Comparison of ENCODE assay signal across 23 mouse cellular contexts in the genomic region with DNA sequence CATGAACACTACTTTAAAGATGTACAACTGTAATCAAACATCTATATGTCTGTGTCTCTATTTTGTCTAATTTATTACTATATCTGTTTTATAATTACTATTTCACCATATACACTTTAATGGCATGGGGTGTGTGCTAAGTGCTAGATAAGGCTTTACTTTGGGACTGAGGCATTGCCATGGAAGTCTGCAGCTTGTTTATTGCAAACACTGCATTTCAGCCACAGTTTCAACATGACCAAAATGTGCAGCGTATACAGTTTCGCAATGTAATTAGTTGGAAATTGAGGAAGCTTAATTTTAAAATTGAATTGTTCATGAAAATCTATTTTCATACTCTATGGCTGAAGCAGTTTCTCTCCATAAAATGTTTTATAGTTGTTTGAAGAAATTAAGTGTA.
A peak's percentile ranks its signal among the peaks of the same experiment; 100 is the strongest.
DNase-seq lines count a peak whose midpoint lies in the region; ATAC-seq and TF ChIP-seq lines count a peak whose summit lies in the region.
"Had no signal": no experiment of that assay in that cellular context is flagged by ENCODE, and none has a peak within 500 bp of the region (broad histone marks: within the 10 kb centered on the region; RNA-seq: fewer than 3 reads in every experiment).

No protein-coding gene starts in this region.

- no peak for TF ChIP-seq CTCF in forebrain, postnatal 0 days (IDR thresholded peaks at IDR 0.05; ENCODE audit: low read depth)

- H3K9ac ChIP-seq in lung, embryonic 16.5 days (ENCODE audit: low read length), result no peak overlapping the region
- H3K9ac ChIP-seq in forebrain, postnatal 0 days, result no peak overlapping the region
- H3K9ac ChIP-seq: hindbrain, embryonic 13.5 days had no signal

- no peaks in the 10 kb centered on the region for H3K27me3 ChIP-seq in lung, embryonic 16.5 days (ENCODE audit: control insufficient read depth, insufficient read depth, low read depth, low read length)
- no peaks in the 10 kb centered on the region for H3K27me3 ChIP-seq in forebrain, postnatal 0 days (ENCODE audit: insufficient read depth, low read length)
- H3K27me3 ChIP-seq: hindbrain, embryonic 13.5 days had no signal

- DNase-seq in heart, adult 8-10 months (ENCODE audit: low spot score), result peak; percentile 2
- DNase-seq in heart, postnatal 14 days, result no peak
- no peak for DNase-seq in lung, adult 18-20 months
- no peak for DNase-seq in forebrain, postnatal 0 days
- DNase-seq: adrenal gland, adult 8-10 months; adrenal gland, postnatal 25 days; cerebellum, adult 11-12 months; cerebellum, adult 8-10 months; cerebellum, postnatal 10 days; cerebellum, postnatal 36 days; gastrocnemius, postnatal 25 days; heart, adult 2 months; heart, postnatal 36 days had no signal

- no peaks in the 10 kb centered on the region for H3K9me3 ChIP-seq in lung, embryonic 16.5 days (ENCODE audit: control insufficient read depth, low read length)
- no peaks in the 10 kb centered on the region for H3K9me3 ChIP-seq in forebrain, postnatal 0 days (ENCODE audit: low read length)
- H3K9me3 ChIP-seq: hindbrain, embryonic 10.5 days; hindbrain, embryonic 13.5 days had no signal

- H3K36me3 ChIP-seq in lung, embryonic 16.5 days (ENCODE audit: control insufficient read depth, insufficient read depth, low read length), result no peaks in the 10 kb centered on the region
- no peaks in the 10 kb centered on the region for H3K36me3 ChIP-seq in forebrain, postnatal 0 days (ENCODE audit: insufficient read depth)
- H3K36me3 ChIP-seq: hindbrain, embryonic 10.5 days had no signal

- H3K4me1 ChIP-seq in lung, embryonic 16.5 days (replicated peaks; ENCODE audit: control insufficient read depth, insufficient read depth, low read length), result no peaks in the 10 kb centered on the region
- H3K4me1 ChIP-seq in forebrain, postnatal 0 days (ENCODE audit: insufficient read depth), result no peaks in the 10 kb centered on the region
- H3K4me1 ChIP-seq: hindbrain, embryonic 10.5 days; hindbrain, embryonic 13.5 days had no signal

- no peak overlapping the region for H3K4me2 ChIP-seq in lung, embryonic 16.5 days (ENCODE audit: low read depth, low read length)
- H3K4me2 ChIP-seq in forebrain, postnatal 0 days (ENCODE audit: low read depth), result no peak overlapping the region
- H3K4me2 ChIP-seq: heart, embryonic 11.5 days; hindbrain, embryonic 13.5 days had no signal

- H3K27ac ChIP-seq in lung, embryonic 16.5 days (ENCODE audit: low read length), result no peak overlapping the region
- H3K27ac ChIP-seq in forebrain, postnatal 0 days (ENCODE audit: low read depth, low read length), result no peak overlapping the region
- H3K27ac ChIP-seq: heart, adult 2 months; hindbrain, embryonic 10.5 days; hindbrain, embryonic 13.5 days had no signal

- WGBS in lung, embryonic 16.5 days, result 87% methylated on average over 2 of the region's 2 CpGs
- WGBS in forebrain, postnatal 0 days, result 91% methylated on average over 2 of the region's 2 CpGs

- peak; percentile 28; the same call in 1 of the 2 replicates for ATAC-seq in lung, embryonic 16.5 days (ENCODE audit: low read depth)
- peak; percentile 90 for ATAC-seq in common myeloid progenitor, adult 5-6 weeks (replicated peaks; ENCODE audit: low read depth, poor library complexity, severe bottlenecking)
- ATAC-seq in megakaryocyte, adult 5-6 weeks (ENCODE audit: poor library complexity, severe bottlenecking), result peak; percentile 92
- ATAC-seq in forebrain, postnatal 0 days, result no peak
- ATAC-seq in erythroid progenitor cell, adult 5-6 weeks (replicated peaks; ENCODE audit: low FRiP score, poor library complexity, severe bottlenecking), result no peak
- ATAC-seq: activated CD4-positive, CD25-positive, alpha-beta regulatory T cell, adult 4 months; forebrain, embryonic 14.5 days; hindbrain, embryonic 16.5 days had no signal

- intact Hi-C loops in heart, postnatal 14 days (cut with DNase I), result no loop called here

- H3K4me3 ChIP-seq in lung, embryonic 16.5 days (ENCODE audit: low read length), result no peak overlapping the region
- H3K4me3 ChIP-seq in forebrain, postnatal 0 days (ENCODE audit: low read depth, low read length), result no peak overlapping the region
- H3K4me3 ChIP-seq: heart, adult 2 months; hindbrain, embryonic 10.5 days; hindbrain, embryonic 13.5 days had no signal

Comparison
In these comparisons a context has a peak if more than half of its experiments do, and no peak if none do; other contexts are left out.
1. ATAC-seq: peak in lung, embryonic 16.5 days (single experiment), common myeloid progenitor, adult 5-6 weeks (single experiment) and megakaryocyte, adult 5-6 weeks (single experiment); none in forebrain, postnatal 0 days (single experiment) and erythroid progenitor cell, adult 5-6 weeks (single experiment).